Mouse (Mus musculus) limb, embryonic 11.5 days (tissue): Measurements from ENCODE around the gene Tdp1. TPM values are rescaled to one million over a fixed set of nuclear protein-coding genes. Genes with fewer than 3 reads are reported as not detected.

Experiments used
- ATAC-seq: fragments of 200-750 bp; cut with Nextera tagmentation; 2 replicates; pipeline ENCODE4 v1.8.0; 2017; ENCODE audit warnings: low read depth; ENCODE audit not compliant: insufficient number of reproducible peaks, low FRiP score, low TSS enrichment
- DNase-seq: peaks from one replicate; pipeline ENCODE4 v3.0.0-alpha.2; 2015; ENCODE audit warnings: low spot score
- H3K27ac ChIP-seq: fragments of 300-500 bp; sonication (generic); replicated peaks from 2 replicates; pipeline ENCODE4 v1.5.1; 2014; ENCODE audit warnings: low read depth, mild to moderate bottlenecking, low read length
- H3K27me3 ChIP-seq: fragments of 300-500 bp; sonication (generic); 2 replicates; pipeline ENCODE4 v1.6.1; 2014; ENCODE audit warnings: mild to moderate bottlenecking, low read length, mixed read lengths; ENCODE audit not compliant: control insufficient read depth, insufficient read depth
- H3K36me3 ChIP-seq: fragments of 300-500 bp; sonication (generic); 2 replicates; pipeline ENCODE4 v1.6.1; 2014; ENCODE audit warnings: mild to moderate bottlenecking, low read length, moderate library complexity, mixed read lengths; ENCODE audit not compliant: control insufficient read depth, insufficient read depth
- H3K4me1 ChIP-seq: fragments of 300-500 bp; sonication (generic); 2 replicates; pipeline ENCODE4 v1.6.1; 2014; ENCODE audit warnings: low read length, mixed read lengths; ENCODE audit not compliant: control insufficient read depth, insufficient read depth
- H3K4me2 ChIP-seq: fragments of 300-500 bp; sonication (generic); 2 replicates; pipeline ENCODE4 v1.6.1; 2014; ENCODE audit warnings: low read depth, mild to moderate bottlenecking, moderate library complexity; ENCODE audit not compliant: severe bottlenecking
- H3K4me3 ChIP-seq: fragments of 300-500 bp; sonication (generic); 2 replicates; pipeline ENCODE4 v1.5.1; 2014; ENCODE audit warnings: low read depth, low read length
- H3K9ac ChIP-seq: fragments of 300-500 bp; sonication (generic); 2 replicates; pipeline ENCODE4 v1.6.1; 2014; ENCODE audit warnings: mild to moderate bottlenecking, low read length
- H3K9me3 ChIP-seq: fragments of 300-500 bp; sonication (generic); 2 replicates; pipeline ENCODE4 v1.6.1; 2016; ENCODE audit warnings: low read length; ENCODE audit not compliant: control insufficient read depth
- WGBS: fragments of 180-500 bp; shearing (Covaris S2); extraction: QIAGEN DNeasy Blood & Tissue Kit; methylation state at CpG from one replicate; pipeline ENCODE4 v1.1.7; 2014; 5-methylcytosine and 5-hydroxymethylcytosine counted together
- polyA plus RNA-seq: library from polyadenylated mRNA; unstranded; fragments of >200 nt; fragmentation: Nextera tagmentation; extraction: Ambion mirVana; gene quantifications from 2 replicates; pipeline ENCODE4 v1.2.1, GENCODE M21; 2014

Tdp1 gene
- polyA plus RNA-seq, 1 experiment from 2014 or later: 77.9 TPM

DNA sequence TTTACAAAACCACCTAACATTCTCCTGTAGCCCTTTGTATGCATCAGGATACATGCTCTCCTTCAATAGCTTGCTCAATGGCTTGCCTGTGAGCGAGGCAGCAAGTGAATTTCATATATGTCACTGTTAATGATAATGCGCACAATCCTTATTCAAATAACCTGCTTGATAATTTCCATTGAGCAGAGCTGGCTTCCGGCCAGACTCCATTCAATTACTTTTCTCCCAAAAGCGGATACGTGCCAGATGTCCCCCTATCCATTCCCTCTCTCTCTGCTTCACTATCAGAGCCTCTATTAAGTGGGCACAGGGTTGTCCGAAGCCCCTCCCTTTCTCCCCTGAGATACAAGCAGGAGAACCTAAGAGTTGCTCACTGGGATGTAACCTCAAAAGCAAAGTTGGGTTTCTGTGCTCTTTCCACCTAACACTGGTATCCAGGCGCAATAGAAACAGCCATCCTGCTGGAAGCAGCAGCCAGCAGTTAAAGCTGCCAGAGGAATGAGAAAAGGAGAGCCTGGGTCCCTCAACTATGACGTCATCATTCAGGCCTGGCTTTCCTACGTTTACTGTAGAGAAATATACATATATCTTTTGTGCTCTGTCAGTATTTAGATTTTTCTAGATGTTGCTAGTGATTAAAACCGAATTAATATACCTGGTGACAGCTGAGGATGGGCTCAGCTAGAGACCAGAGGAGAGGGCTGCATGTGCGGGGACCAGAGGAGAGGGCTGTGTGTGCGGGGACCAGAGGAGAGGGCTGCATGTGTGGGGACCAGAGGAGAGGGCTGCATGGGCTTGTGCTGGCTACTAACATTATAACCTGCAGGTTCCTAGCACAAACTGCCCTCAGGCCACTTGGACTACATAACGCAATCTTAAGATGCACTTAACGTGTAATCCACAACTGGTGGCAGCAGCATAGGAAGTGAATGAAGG, 30.7 kb upstream of the Tdp1 start:
- no peaks in the 10 kb centered on the region for H3K9me3 ChIP-seq
- WGBS: 88% methylated on average over 14 of the region's 14 CpGs

DNA sequence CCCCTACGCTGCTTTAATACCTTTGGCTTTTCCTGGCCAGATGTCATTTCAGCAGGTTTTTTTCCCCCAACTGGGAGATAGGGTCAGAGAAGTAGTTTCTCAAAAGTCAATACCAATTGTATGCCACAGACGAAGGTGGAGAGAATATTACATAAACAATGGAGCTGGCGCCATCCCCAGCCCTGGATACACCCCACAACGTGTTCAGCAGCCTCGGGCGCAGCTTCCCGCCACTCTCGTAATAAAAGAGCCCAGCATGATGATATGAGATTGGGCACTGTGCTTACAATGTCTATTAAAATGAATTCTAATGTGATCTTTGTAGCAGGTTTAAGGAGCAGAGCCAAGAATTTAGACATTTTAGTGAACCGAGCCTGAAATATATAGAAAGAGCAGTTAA, 28.3 kb upstream of the Tdp1 start:
- no peaks in the 10 kb centered on the region for H3K4me1 ChIP-seq
- no peak overlapping the region for H3K4me2 ChIP-seq
- no peaks in the 10 kb centered on the region for H3K36me3 ChIP-seq
- ATAC-seq: no peak
- no peak for DNase-seq
- no peak overlapping the region for H3K4me3 ChIP-seq
- no peaks in the 10 kb centered on the region for H3K9me3 ChIP-seq
- H3K9ac ChIP-seq: no peak overlapping the region
- H3K27me3 ChIP-seq: no peaks in the 10 kb centered on the region
- no peak overlapping the region for H3K27ac ChIP-seq
- 88% methylated on average over 9 of the region's 9 CpGs for WGBS

More for the DNA sequence above, 30.7 kb upstream of the Tdp1 start:
- Histone ChIP-seq H3K27ac (no peak overlapping the region), H3K4me2 (no peak overlapping the region), H3K9ac (no peak overlapping the region), H3K4me1 (no peaks in the 10 kb centered on the region), H3K36me3 (no peaks in the 10 kb centered on the region), H3K27me3 (no peaks in the 10 kb centered on the region), H3K4me3 (no peak overlapping the region)
- DNase-seq: no peak
- no peak for ATAC-seq

DNA sequence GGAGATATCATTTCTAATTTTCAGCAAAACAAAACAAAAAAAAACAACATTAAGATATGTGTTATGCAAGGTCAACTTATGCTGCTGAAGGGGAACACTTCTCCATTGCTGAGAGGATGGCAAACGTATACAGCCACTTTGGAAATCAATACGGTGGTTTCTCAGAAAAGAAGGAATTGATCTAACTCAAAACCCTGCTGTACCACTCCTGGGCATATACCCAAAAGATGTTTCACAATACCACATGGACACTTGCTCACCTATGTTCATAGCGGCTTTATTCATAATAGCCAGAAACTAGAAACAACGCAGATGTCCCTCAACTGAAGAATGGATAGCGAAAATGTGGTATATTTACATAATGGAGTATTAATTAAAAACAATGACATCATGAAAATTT, 25.7 kb upstream of the Tdp1 start:
- Histone ChIP-seq H3K27ac (no peak overlapping the region), H3K9ac (no peak overlapping the region), H3K9me3 (no peaks in the 10 kb centered on the region), H3K36me3 (no peaks in the 10 kb centered on the region), H3K4me2 (no peak overlapping the region), H3K4me3 (no peak overlapping the region), H3K4me1 (no peaks in the 10 kb centered on the region), H3K27me3 (no peaks in the 10 kb centered on the region)
- ATAC-seq (no peak), DNase-seq (no peak)
- 94% methylated on average over 5 of the region's 5 CpGs for WGBS

DNA sequence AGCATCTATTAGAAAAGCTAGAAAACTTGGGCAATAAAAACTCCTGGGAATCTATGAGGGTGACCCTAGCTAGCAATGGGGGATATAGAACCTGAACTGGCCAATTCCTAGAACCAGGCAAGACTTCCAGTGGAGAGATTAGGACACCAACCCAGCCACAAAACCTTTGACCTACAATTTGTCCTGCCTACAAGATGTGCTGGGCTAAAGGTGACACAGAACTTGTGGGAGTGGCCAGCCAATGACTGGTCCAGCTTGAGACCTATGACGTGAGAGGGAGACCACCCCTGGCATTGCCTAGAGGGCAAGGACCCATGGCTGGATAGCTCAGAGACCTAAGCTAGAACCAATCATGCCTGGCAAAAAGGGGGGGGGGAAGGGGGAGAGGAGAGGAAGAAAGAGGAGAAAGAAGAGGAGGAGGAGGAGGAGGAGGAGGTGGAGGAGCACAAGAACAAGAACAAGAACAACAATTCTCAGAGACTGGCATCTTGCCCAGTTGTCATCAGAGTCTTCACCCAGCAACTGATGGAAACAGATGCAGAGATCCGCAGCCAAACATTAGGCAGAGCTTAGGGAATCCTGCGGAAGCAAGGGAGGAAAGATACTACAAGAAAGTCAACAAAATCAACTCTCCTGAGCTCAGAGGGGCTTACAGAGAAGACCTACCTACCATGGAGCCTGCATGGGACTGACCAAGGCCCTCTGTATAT, 24.8 kb upstream of the Tdp1 start:
- Histone ChIP-seq H3K4me2 (no peak overlapping the region), H3K27me3 (no peaks in the 10 kb centered on the region), H3K9me3 (no peaks in the 10 kb centered on the region), H3K9ac (no peak overlapping the region), H3K4me1 (no peaks in the 10 kb centered on the region), H3K4me3 (no peak overlapping the region), H3K27ac (no peak overlapping the region), H3K36me3 (no peaks in the 10 kb centered on the region)
- no peak for DNase-seq
- ATAC-seq: no peak
- WGBS: 93% methylated on average over 3 of the region's 3 CpGs

DNA sequence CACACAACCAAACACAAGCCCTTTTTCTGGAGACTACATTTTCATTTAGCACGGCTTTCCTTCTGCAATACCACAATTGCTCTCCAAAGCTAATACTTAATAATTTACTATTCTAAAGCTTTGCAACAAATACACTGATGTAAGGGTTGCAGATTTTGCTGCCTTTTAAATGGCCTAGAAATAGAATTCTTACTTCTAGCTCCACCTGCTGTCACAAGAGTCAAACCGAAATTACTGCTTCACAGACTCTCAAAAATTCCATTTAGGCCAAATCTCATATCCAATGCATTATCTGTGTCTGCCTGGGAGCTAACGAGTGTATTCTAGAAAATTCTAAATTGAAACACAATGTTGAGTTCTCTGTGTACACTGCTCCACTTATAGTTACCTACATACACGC, 23.3 kb upstream of the Tdp1 start:
- Histone ChIP-seq H3K4me2 (no peak overlapping the region), H3K27me3 (no peaks in the 10 kb centered on the region), H3K4me1 (no peaks in the 10 kb centered on the region), H3K9me3 (no peaks in the 10 kb centered on the region), H3K4me3 (no peak overlapping the region), H3K9ac (no peak overlapping the region), H3K36me3 (no peaks in the 10 kb centered on the region), H3K27ac (no peak overlapping the region)
- no peak for DNase-seq
- no peak for ATAC-seq
- 80% methylated on average over 4 of the region's 4 CpGs for WGBS

DNA sequence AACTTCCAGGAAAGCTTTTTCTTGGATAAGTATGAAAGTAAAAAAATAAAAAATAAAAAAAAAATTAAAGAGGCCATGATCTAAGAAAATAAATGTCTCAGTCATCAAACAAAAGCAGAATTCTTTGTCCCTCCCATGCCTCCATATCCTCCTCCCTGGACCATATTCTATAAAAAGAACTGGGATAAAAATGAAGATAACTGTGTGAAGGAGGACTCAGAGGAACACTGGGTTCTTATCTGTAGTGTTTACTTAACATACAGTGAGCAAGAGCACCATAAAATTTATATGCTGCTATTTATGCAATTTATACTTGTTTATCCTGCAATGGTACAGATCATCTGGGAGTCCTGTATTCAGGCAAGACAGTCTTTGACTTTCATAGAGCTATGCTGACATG, 19.7 kb upstream of the Tdp1 start:
- DNase-seq (no peak), ATAC-seq (no peak)
- no peaks in the 10 kb centered on the region for H3K27me3 ChIP-seq
- H3K27ac ChIP-seq: no peak overlapping the region
- no peak overlapping the region for H3K9ac ChIP-seq
- no peak overlapping the region for H3K4me2 ChIP-seq
- no peaks in the 10 kb centered on the region for H3K4me1 ChIP-seq
- H3K36me3 ChIP-seq: no peaks in the 10 kb centered on the region
- no peaks in the 10 kb centered on the region for H3K9me3 ChIP-seq
- H3K4me3 ChIP-seq: no peak overlapping the region

DNA sequence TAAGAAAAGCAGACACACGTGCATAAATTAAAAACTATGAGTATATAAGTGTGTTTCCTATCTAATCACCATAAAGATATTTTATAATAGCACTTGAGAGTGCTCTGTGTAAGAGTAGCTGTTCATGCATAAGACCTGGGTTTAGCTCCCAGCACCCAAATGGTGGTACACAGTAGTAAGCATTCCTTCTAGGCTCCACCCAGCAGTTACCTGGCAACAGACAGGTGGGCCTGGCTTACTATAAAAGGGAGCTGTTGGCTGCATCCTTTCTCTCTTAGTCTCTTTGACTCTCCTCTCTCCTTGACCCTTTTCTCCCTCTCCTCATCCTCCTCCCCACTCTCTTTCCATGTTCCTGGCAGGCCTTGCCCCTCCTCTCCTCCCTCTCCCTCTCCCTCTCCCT, 15.5 kb upstream of the Tdp1 start:
- no peak for DNase-seq
- no peak for ATAC-seq
- no peaks in the 10 kb centered on the region for H3K36me3 ChIP-seq
- H3K27ac ChIP-seq: no peak overlapping the region
- no peaks in the 10 kb centered on the region for H3K27me3 ChIP-seq
- no peaks in the 10 kb centered on the region for H3K4me1 ChIP-seq
- no peak overlapping the region for H3K4me3 ChIP-seq
- no peak overlapping the region for H3K9ac ChIP-seq
- no peaks in the 10 kb centered on the region for H3K9me3 ChIP-seq
- no peak overlapping the region for H3K4me2 ChIP-seq
- WGBS: 83% methylated on average over 1 of the region's 1 CpGs

DNA sequence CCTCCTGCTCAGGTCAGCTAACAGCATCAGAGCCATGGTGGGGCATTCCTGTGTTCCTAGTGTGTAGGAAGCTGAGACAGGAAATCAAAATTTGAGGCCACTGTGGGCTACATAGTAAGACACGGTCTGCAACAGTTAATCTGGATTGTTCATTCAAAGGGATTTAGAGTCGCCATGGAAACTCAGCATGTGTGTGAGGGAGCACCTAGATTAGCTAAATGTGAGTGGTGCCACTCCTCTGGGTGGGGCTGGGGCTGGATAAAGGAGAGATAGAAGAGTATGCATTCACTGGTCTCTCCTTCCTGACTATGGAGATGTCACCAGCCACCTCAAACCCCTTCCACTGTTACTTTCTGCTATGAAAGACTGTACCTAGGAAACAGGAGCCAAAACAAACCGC, 10.9 kb upstream of the Tdp1 start:
- Histone ChIP-seq H3K9ac (no peak overlapping the region), H3K4me1 (no peaks in the 10 kb centered on the region), H3K27me3 (no peaks in the 10 kb centered on the region), H3K9me3 (no peaks in the 10 kb centered on the region), H3K4me3 (no peak overlapping the region), H3K27ac (no peak overlapping the region), H3K36me3 (no peaks in the 10 kb centered on the region), H3K4me2 (no peak overlapping the region)
- DNase-seq (no peak), ATAC-seq (no peak)
- whole genome bisulfite sequencing: 60% methylated on average over 3 of the region's 3 CpGs
